Mouse (Mus musculus) hindbrain, embryonic 11.5 days (tissue): ENCODE results near the gene Cnp. TPM values are rescaled to one million over a fixed set of nuclear protein-coding genes. Genes with fewer than 3 reads are reported as not detected.
"Not testable (repeated sequence)": the region's sequence is repeated elsewhere in the genome, so short reads cannot be mapped to it uniquely, and the experiment has no call there.

Source experiments
- ATAC-seq: fragments of 200-750 bp; cut with Nextera tagmentation; 2 replicates; pipeline ENCODE4 v1.8.0; 2017; ENCODE audit warnings: mild to moderate bottlenecking, moderate TSS enrichment, moderate library complexity; ENCODE audit not compliant: low FRiP score
- DNase-seq: peaks from one replicate; pipeline ENCODE4 v3.0.0-alpha.2; 2015; ENCODE audit warnings: low spot score
- H3K27ac ChIP-seq: fragments of 300-500 bp; sonication (generic); 2 replicates; pipeline ENCODE4 v1.5.1; 2014; ENCODE audit warnings: mild to moderate bottlenecking, low read depth, low read length
- H3K27me3 ChIP-seq: fragments of 300-500 bp; sonication (generic); 2 replicates; pipeline ENCODE4 v1.6.1; 2014; ENCODE audit warnings: mild to moderate bottlenecking, low read length, moderate library complexity, mixed read lengths; ENCODE audit not compliant: control insufficient read depth, insufficient read depth
- H3K36me3 ChIP-seq: fragments of 300-500 bp; sonication (generic); 2 replicates; pipeline ENCODE4 v1.6.1; 2014; ENCODE audit warnings: mild to moderate bottlenecking, low read length, moderate library complexity, mixed read lengths; ENCODE audit not compliant: control insufficient read depth, insufficient read depth
- H3K4me1 ChIP-seq: fragments of 300-500 bp; sonication (generic); replicated peaks from 2 replicates; pipeline ENCODE4 v1.6.1; 2014; ENCODE audit warnings: low read length, mixed read lengths; ENCODE audit not compliant: control insufficient read depth, insufficient read depth
- H3K4me2 ChIP-seq: fragments of 300-500 bp; sonication (generic); replicated peaks from 2 replicates; pipeline ENCODE4 v1.6.1; 2014; ENCODE audit warnings: mild to moderate bottlenecking, low read depth, low read length
- H3K4me3 ChIP-seq: fragments of 300-500 bp; sonication (generic); 2 replicates; pipeline ENCODE4 v1.5.1; 2014; ENCODE audit warnings: low read depth, low read length
- H3K9ac ChIP-seq: fragments of 300-500 bp; sonication (generic); 2 replicates; pipeline ENCODE4 v1.6.1; 2014; ENCODE audit warnings: low read depth, low read length
- H3K9me3 ChIP-seq: fragments of 300-500 bp; sonication (generic); 2 replicates; pipeline ENCODE4 v1.6.1; 2016; ENCODE audit warnings: low read length; ENCODE audit not compliant: control insufficient read depth
- WGBS: fragments of 180-500 bp; shearing (Covaris S2); extraction: QIAGEN DNeasy Blood & Tissue Kit; methylation state at CpG from one replicate; pipeline ENCODE4 v1.1.7; 2014; 5-methylcytosine and 5-hydroxymethylcytosine counted together
- polyA plus RNA-seq: library from polyadenylated mRNA; unstranded; fragments of >200 nt; fragmentation: Nextera tagmentation; extraction: Ambion mirVana; gene quantifications from 2 replicates; pipeline ENCODE4 v1.2.1, GENCODE M21; 2014

The Cnp gene
- polyA plus RNA-seq, 1 experiment from 2014 or later: 17.8 TPM

GRCm38 (mm10) chr11:100616332-100616731 lies 41.6 kb downstream of the Cnp start:
- 0 out of 2 replicates have a peak, but pooled peaks cover 2% of the 10 kb centered on the region for H3K4me1 ChIP-seq
- H3K27ac ChIP-seq: no peak overlapping the region
- H3K36me3 ChIP-seq: no peaks in the 10 kb centered on the region
- H3K4me3 ChIP-seq: no peak overlapping the region
- 94% methylated on average over 5 of the region's 5 CpGs for WGBS
- no peaks in the 10 kb centered on the region for H3K27me3 ChIP-seq
- no peak overlapping the region for H3K4me2 ChIP-seq
- ATAC-seq (no peak), DNase-seq (no peak)
- H3K9ac ChIP-seq: no peak overlapping the region
- H3K9me3 ChIP-seq: no peaks in the 10 kb centered on the region

DNA sequence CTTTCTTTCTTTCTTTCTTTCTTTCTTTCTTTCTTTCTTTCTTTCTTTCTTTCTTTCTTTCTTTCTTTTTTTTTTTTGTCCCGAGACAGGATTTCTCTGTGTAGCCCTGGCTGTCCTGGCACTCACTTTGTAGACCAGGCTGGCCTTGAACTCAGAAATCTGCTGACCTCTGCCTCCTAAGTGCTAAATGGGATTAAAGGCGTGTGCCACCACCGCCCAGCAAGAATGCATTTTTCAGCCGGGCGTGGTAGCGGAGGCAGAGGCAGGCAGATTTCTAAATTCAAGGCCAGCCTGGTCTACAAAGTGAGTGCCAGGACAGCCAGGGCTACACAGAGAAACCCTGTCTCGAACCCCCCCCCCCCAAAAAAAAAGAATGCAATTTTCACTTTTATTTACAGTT lies 42.1 kb downstream of the Cnp start:
- not testable (repeated sequence) for H3K9ac ChIP-seq, H3K4me1 ChIP-seq, H3K27ac ChIP-seq, H3K36me3 ChIP-seq, DNase-seq, H3K9me3 ChIP-seq, H3K4me3 ChIP-seq, ATAC-seq, H3K27me3 ChIP-seq, H3K4me2 ChIP-seq
- 96% methylated on average over 7 of the region's 7 CpGs for WGBS

DNA sequence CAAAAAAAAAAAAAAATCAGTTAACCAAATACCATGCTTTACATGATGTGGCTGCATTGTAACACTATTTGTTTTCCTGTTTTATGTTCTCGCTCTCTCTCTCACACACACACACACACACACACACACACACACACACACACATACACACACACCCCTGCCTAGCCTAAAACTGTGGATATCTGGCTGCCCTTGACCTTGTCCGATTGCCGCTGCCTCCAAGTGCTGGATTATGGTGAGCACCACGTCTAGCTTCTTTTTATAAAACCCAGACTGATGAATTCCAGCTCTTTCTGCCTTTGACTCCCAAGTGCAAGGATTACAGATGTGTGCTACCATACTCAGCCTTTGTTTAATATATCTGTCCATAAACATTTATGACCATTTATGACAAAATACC lies 42.8 kb downstream of the Cnp start:
- no peaks in the 10 kb centered on the region for H3K36me3 ChIP-seq
- no peak overlapping the region for H3K27ac ChIP-seq
- no peaks in the 10 kb centered on the region for H3K27me3 ChIP-seq
- DNase-seq (no peak), ATAC-seq (no peak)
- H3K4me2 ChIP-seq: no peak overlapping the region
- H3K9ac ChIP-seq: no peak overlapping the region
- no peaks in the 10 kb centered on the region for H3K9me3 ChIP-seq
- 0 out of 2 replicates have a peak, but pooled peaks cover 2% of the 10 kb centered on the region for H3K4me1 ChIP-seq
- 89% methylated on average over 4 of the region's 4 CpGs for WGBS
- H3K4me3 ChIP-seq: no peak overlapping the region

- H3K27ac ChIP-seq: peak within 1 kb of the TSS; percentile 92
- H3K4me2 ChIP-seq: peak within 1 kb of the TSS; percentile 74
- H3K9ac ChIP-seq: peak within 1 kb of the TSS; percentile 97
- ATAC-seq: peak; percentile 78
- under 1% methylated on average over 35 of the region's 36 CpGs for WGBS
- H3K4me1 ChIP-seq: 0 out of 2 replicates have a peak, but pooled peaks cover 2% of the 10 kb centered on the region
- no peaks in the 10 kb centered on the region for H3K27me3 ChIP-seq
- H3K36me3 ChIP-seq: no peaks in the 10 kb centered on the region
- no peaks in the 10 kb centered on the region for H3K9me3 ChIP-seq
- peak; percentile 80 for DNase-seq
- peak within 1 kb of the TSS; percentile 98 for H3K4me3 ChIP-seq
These were observed 44.2 kb downstream of the Cnp start, which contains the start of gene Nkiras2 for GRCm38 (mm10) chr11:100618761-100619484. Nkiras2 (plus strand) TSS chr11:100619244.

DNA sequence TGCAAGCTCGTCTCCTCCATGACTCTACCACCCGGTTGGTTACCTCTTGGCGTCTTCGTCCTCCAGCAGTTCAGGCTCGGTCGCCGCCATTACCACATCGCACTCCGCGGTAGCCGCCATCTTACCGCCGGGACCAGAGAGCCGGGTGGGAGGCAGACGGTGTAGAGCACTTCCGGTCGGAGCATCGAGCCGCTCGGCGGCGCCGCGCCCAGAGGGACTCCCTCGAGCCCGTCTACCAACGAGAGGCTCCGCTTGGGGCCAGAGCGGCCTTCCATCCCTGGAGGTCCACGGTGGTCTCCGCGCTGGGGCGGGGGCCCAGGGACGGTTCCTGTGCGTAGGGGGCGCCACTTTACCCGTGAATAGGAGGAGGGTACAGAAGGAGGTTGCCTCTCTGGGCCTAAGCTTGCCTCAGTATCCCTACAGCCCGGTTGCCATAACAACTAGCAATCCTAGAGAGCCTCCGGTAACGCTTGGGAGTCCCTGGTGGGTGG lies 44.8 kb downstream of the Cnp start:
- Histone ChIP-seq H3K9ac (peak overlapping the region; percentile 97), H3K36me3 (no peaks in the 10 kb centered on the region), H3K9me3 (no peaks in the 10 kb centered on the region), H3K4me1 (0 out of 2 replicates have a peak, but pooled peaks cover 2% of the 10 kb centered on the region), H3K4me3 (peak overlapping the region; percentile 98), H3K27me3 (no peaks in the 10 kb centered on the region), H3K4me2 (peak overlapping the region; percentile 71), H3K27ac (peak overlapping the region; percentile 92)
- peak; percentile 97 for ATAC-seq
- under 1% methylated on average over 40 of the region's 40 CpGs for WGBS
- peak; percentile 99 for DNase-seq

GRCm38 (mm10) chr11:100619982-100620381 lies 45.3 kb downstream of the Cnp start, which contains the start of gene Dnajc7:
Dnajc7 (minus strand) TSS chr11:100620168.
- no peak; the same call in 1 of the 2 replicates for ATAC-seq
- no peaks in the 10 kb centered on the region for H3K27me3 ChIP-seq
- H3K4me3 ChIP-seq: peak within 1 kb of the TSS; percentile 98
- no peaks in the 10 kb centered on the region for H3K36me3 ChIP-seq
- no peaks in the 10 kb centered on the region for H3K9me3 ChIP-seq
- peak within 1 kb of the TSS; percentile 74 for H3K4me2 ChIP-seq
- peak within 1 kb of the TSS; percentile 92 for H3K27ac ChIP-seq
- H3K4me1 ChIP-seq: 0 out of 2 replicates have a peak, but pooled peaks cover 2% of the 10 kb centered on the region
- DNase-seq: no peak
- H3K9ac ChIP-seq: peak within 1 kb of the TSS; percentile 97
- WGBS: 6% methylated on average over 11 of the region's 11 CpGs

GRCm38 (mm10) chr11:100622714-100623113 lies 48.0 kb downstream of the Cnp start:
- H3K4me1 ChIP-seq: 0 out of 2 replicates have a peak, but pooled peaks cover 2% of the 10 kb centered on the region
- H3K36me3 ChIP-seq: 0 out of 2 replicates have a peak, but pooled peaks cover 3% of the 10 kb centered on the region
- H3K4me3 ChIP-seq: peak overlapping the region; percentile 81
- peak overlapping the region; percentile 64 for H3K4me2 ChIP-seq
- peak overlapping the region; percentile 67 for H3K27ac ChIP-seq
- H3K9me3 ChIP-seq: no peaks in the 10 kb centered on the region
- peak; percentile 61 for ATAC-seq
- peak; percentile 97 for DNase-seq
- no peaks in the 10 kb centered on the region for H3K27me3 ChIP-seq
- peak overlapping the region; percentile 86 for H3K9ac ChIP-seq
- WGBS: under 1% methylated on average over 24 of the region's 24 CpGs

- H3K4me2 ChIP-seq: peak overlapping the region; percentile 64; the same call in 1 of the 2 replicates
- H3K4me3 ChIP-seq: no peak overlapping the region; the same call in 1 of the 2 replicates
- 78% methylated on average over 5 of the region's 5 CpGs for WGBS
These were observed 49.2 kb downstream of the Cnp start for GRCm38 (mm10) chr11:100623867-100624266.

More at GRCm38 (mm10) chr11:100623867-100624266, 49.2 kb downstream of the Cnp start:
- Histone ChIP-seq H3K9ac (no peak overlapping the region), H3K4me1 (no peaks in the 10 kb centered on the region), H3K27me3 (no peaks in the 10 kb centered on the region), H3K27ac (no peak overlapping the region), H3K36me3 (0 out of 2 replicates have a peak, but pooled peaks cover 3% of the 10 kb centered on the region), H3K9me3 (no peaks in the 10 kb centered on the region)
- ATAC-seq: no peak
- DNase-seq: no peak
